Mouse (Mus musculus) small intestine, adult 2 months (tissue): Measurements from ENCODE around the gene Ankrd52.

Source experiments
- CTCF ChIP-seq: fragments of 200-500 bp; IDR thresholded peaks from 2 replicates; pipeline ENCODE4 v1.5.1; 2012; ENCODE audit warnings: low read depth, mild to moderate bottlenecking, control low read depth, inconsistent platforms, low read length, moderate library complexity, mixed read lengths; ENCODE audit not compliant: insufficient replicate concordance, insufficient read length; ENCODE audit errors: extremely low read depth
- POLR2A ChIP-seq: fragments of 200-500 bp; IDR thresholded peaks from 2 replicates; pipeline ENCODE4 v1.6.1; 2012; ENCODE audit warnings: low read depth, mild to moderate bottlenecking, control low read depth, inconsistent platforms, low read length, moderate library complexity

GRCm38 (mm10) chr10:128380565-128380964, 3.6 kb downstream of the Ankrd52 start:
- TF ChIP-seq POLR2A (no peak), CTCF (no peak)
